Mouse (Mus musculus): ENCODE results near the gene Krt1. TPM values are rescaled to one million over a fixed set of nuclear protein-coding genes. Genes with fewer than 3 reads are reported as not detected.

Krt1 gene
- polyA plus RNA-seq, 1 experiment from 2014 or later = 1.5 TPM

GRCm38 (mm10) chr15:101843192-101843591 lies 7.4 kb downstream of the Krt1 start:
- Histone ChIP-seq H3K36me3 (ENCODE audit: control insufficient read depth, insufficient read depth, low read length) (no peaks in the 10 kb centered on the region), H3K4me3 (ENCODE audit: low read depth, low read length) (no peak overlapping the region), H3K9me3 (ENCODE audit: control insufficient read depth, low read length) (no peaks in the 10 kb centered on the region), H3K9ac (ENCODE audit: low read depth, low read length) (no peak overlapping the region), H3K4me2 (replicated peaks; ENCODE audit: low read depth, low read length) (no peak overlapping the region), H3K27ac (ENCODE audit: low read depth, low read length) (no peak overlapping the region), H3K27me3 (ENCODE audit: control insufficient read depth, insufficient read depth, low read length) (no peaks in the 10 kb centered on the region), H3K4me1 (replicated peaks; ENCODE audit: control insufficient read depth, insufficient read depth, low read length) (peaks cover 2% of the 10 kb centered on the region; the same call in 1 of the 2 replicates)
- 70% methylated on average over 9 of the region's 9 CpGs for WGBS
- no peak for ATAC-seq (ENCODE audit: low FRiP score)
- no peak for DNase-seq (ENCODE audit: low spot score)

GRCm38 (mm10) chr15:101834784-101835328 lies 15.7 kb downstream of the Krt1 start:
- Histone ChIP-seq H3K4me1 (replicated peaks; ENCODE audit: control insufficient read depth, insufficient read depth, low read length) (no peaks in the 10 kb centered on the region), H3K9ac (ENCODE audit: low read depth, low read length) (no peak overlapping the region), H3K27me3 (ENCODE audit: control insufficient read depth, insufficient read depth, low read length) (no peaks in the 10 kb centered on the region), H3K4me2 (replicated peaks; ENCODE audit: low read depth, low read length) (no peak overlapping the region), H3K36me3 (ENCODE audit: control insufficient read depth, insufficient read depth, low read length) (no peaks in the 10 kb centered on the region), H3K27ac (ENCODE audit: low read depth, low read length) (no peak overlapping the region), H3K4me3 (ENCODE audit: low read depth, low read length) (no peak overlapping the region), H3K9me3 (ENCODE audit: control insufficient read depth, low read length) (no peaks in the 10 kb centered on the region)
- 70% methylated on average over 5 of the region's 5 CpGs for WGBS
- ATAC-seq (ENCODE audit: low FRiP score) (no peak), DNase-seq (ENCODE audit: low spot score) (no peak)

DNA sequence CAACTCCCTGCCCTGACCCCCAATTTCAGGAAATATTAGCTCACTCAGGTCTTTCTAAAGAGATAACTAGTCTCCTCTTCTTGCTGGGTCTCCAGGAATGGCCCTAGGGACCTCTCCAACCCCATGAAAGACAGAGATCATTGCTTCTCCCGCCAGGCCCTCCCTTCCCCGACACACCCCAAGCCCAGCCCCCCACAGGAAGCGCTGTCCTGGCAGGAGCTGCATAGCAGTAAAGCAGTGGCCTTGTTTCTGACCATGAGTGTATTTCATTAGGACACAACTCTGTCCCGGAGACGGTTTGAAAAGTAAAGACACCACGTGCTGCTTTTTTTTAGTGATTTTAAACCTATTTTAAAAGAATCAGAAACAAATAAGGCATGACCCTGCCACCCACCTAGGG lies 17.5 kb downstream of the Krt1 start:
- no peak overlapping the region for H3K27ac ChIP-seq (ENCODE audit: low read depth, low read length)
- no peak overlapping the region for H3K4me3 ChIP-seq (ENCODE audit: low read depth, low read length)
- H3K9me3 ChIP-seq (ENCODE audit: control insufficient read depth, low read length) = no peaks in the 10 kb centered on the region
- H3K36me3 ChIP-seq (ENCODE audit: control insufficient read depth, insufficient read depth, low read length) = no peaks in the 10 kb centered on the region
- ATAC-seq (ENCODE audit: low FRiP score) (no peak), DNase-seq (ENCODE audit: low spot score) (no peak)
- H3K4me2 ChIP-seq (replicated peaks; ENCODE audit: low read depth, low read length) = no peak overlapping the region
- H3K27me3 ChIP-seq (ENCODE audit: control insufficient read depth, insufficient read depth, low read length) = no peaks in the 10 kb centered on the region
- 47% methylated on average over 6 of the region's 6 CpGs for WGBS
- H3K4me1 ChIP-seq (replicated peaks; ENCODE audit: control insufficient read depth, insufficient read depth, low read length) = no peaks in the 10 kb centered on the region
- H3K9ac ChIP-seq (ENCODE audit: low read depth, low read length) = no peak overlapping the region

GRCm38 (mm10) chr15:101829441-101829840 lies 21.2 kb downstream of the Krt1 start:
- WGBS = 85% methylated on average over 5 of the region's 5 CpGs
- Histone ChIP-seq H3K36me3 (ENCODE audit: control insufficient read depth, insufficient read depth, low read length) (no peaks in the 10 kb centered on the region), H3K4me3 (ENCODE audit: low read depth, low read length) (no peak overlapping the region), H3K4me1 (replicated peaks; ENCODE audit: control insufficient read depth, insufficient read depth, low read length) (no peaks in the 10 kb centered on the region), H3K9me3 (ENCODE audit: control insufficient read depth, low read length) (no peaks in the 10 kb centered on the region), H3K4me2 (replicated peaks; ENCODE audit: low read depth, low read length) (no peak overlapping the region), H3K27ac (ENCODE audit: low read depth, low read length) (no peak overlapping the region), H3K27me3 (ENCODE audit: control insufficient read depth, insufficient read depth, low read length) (no peaks in the 10 kb centered on the region), H3K9ac (ENCODE audit: low read depth, low read length) (no peak overlapping the region)
- DNase-seq (ENCODE audit: low spot score) = no peak
- ATAC-seq (ENCODE audit: low FRiP score) = no peak

DNA sequence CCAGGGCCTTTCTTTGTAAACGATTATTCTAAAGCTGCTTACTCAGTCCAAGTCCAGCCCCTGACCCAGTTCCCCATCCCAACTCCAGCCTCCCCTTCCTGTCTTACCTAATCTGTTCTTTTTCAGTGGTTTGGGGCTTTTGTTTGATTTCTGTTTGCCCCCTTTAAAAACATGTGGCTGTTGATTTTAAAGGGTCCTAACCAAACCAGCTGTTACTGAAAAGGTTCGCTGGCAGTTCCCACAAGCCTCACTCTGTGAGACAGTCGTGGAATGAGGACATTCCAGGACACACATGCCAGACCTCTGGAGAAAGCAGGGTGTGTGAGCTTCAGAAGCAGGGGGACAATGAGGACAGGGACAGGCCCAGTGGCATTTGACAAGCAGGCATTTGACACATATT lies 28.8 kb downstream of the Krt1 start:
- no peaks in the 10 kb centered on the region for H3K4me1 ChIP-seq (replicated peaks; ENCODE audit: control insufficient read depth, insufficient read depth, low read length)

GRCm38 (mm10) chr15:101817875-101818274 lies 32.7 kb downstream of the Krt1 start, which contains the start of gene Krt2:
TSS of gene Krt2 (minus strand) at chr15:101818169.
- H3K36me3 ChIP-seq (ENCODE audit: control insufficient read depth, insufficient read depth, low read length) = no peaks in the 10 kb centered on the region
- no peaks in the 10 kb centered on the region for H3K9me3 ChIP-seq (ENCODE audit: control insufficient read depth, low read length)
- no peak within 1 kb of the TSS for H3K27ac ChIP-seq (ENCODE audit: low read depth, low read length)
- H3K4me2 ChIP-seq (replicated peaks; ENCODE audit: low read depth, low read length) = no peak within 1 kb of the TSS
- H3K27me3 ChIP-seq (ENCODE audit: control insufficient read depth, insufficient read depth, low read length) = no peaks in the 10 kb centered on the region
- no peak within 1 kb of the TSS for H3K9ac ChIP-seq (ENCODE audit: low read depth, low read length)
- H3K4me3 ChIP-seq (ENCODE audit: low read depth, low read length) = no peak within 1 kb of the TSS
- WGBS = 88% methylated on average over 16 of the region's 16 CpGs
- DNase-seq (ENCODE audit: low spot score) (no peak), ATAC-seq (ENCODE audit: low FRiP score) (no peak)
- no peaks in the 10 kb centered on the region for H3K4me1 ChIP-seq (replicated peaks; ENCODE audit: control insufficient read depth, insufficient read depth, low read length)

More for the DNA sequence above, 28.8 kb downstream of the Krt1 start:
- Histone ChIP-seq H3K36me3 (ENCODE audit: control insufficient read depth, insufficient read depth, low read length) (no peaks in the 10 kb centered on the region), H3K4me3 (ENCODE audit: low read depth, low read length) (no peak overlapping the region), H3K4me2 (replicated peaks; ENCODE audit: low read depth, low read length) (no peak overlapping the region), H3K9me3 (ENCODE audit: control insufficient read depth, low read length) (no peaks in the 10 kb centered on the region), H3K9ac (ENCODE audit: low read depth, low read length) (no peak overlapping the region), H3K27ac (ENCODE audit: low read depth, low read length) (no peak overlapping the region), H3K27me3 (ENCODE audit: control insufficient read depth, insufficient read depth, low read length) (no peaks in the 10 kb centered on the region)
- no peak for DNase-seq (ENCODE audit: low spot score)
- WGBS = 38% methylated on average over 3 of the region's 3 CpGs
- no peak for ATAC-seq (ENCODE audit: low FRiP score)

GRCm38 (mm10) chr15:101803052-101803822 lies 47.4 kb downstream of the Krt1 start:
- no peak for DNase-seq (ENCODE audit: low spot score)
- Histone ChIP-seq H3K27ac (ENCODE audit: low read depth, low read length) (no peak overlapping the region), H3K4me3 (ENCODE audit: low read depth, low read length) (no peak overlapping the region), H3K4me2 (replicated peaks; ENCODE audit: low read depth, low read length) (no peak overlapping the region), H3K9me3 (ENCODE audit: control insufficient read depth, low read length) (no peaks in the 10 kb centered on the region), H3K9ac (ENCODE audit: low read depth, low read length) (no peak overlapping the region), H3K36me3 (ENCODE audit: control insufficient read depth, insufficient read depth, low read length) (no peaks in the 10 kb centered on the region), H3K27me3 (ENCODE audit: control insufficient read depth, insufficient read depth, low read length) (no peaks in the 10 kb centered on the region), H3K4me1 (replicated peaks; ENCODE audit: control insufficient read depth, insufficient read depth, low read length) (no peaks in the 10 kb centered on the region)
- ATAC-seq (ENCODE audit: low FRiP score) = peak; percentile 47; the same call in 1 of the 2 replicates
- WGBS = 78% methylated on average over 11 of the region's 11 CpGs

GRCm38 (mm10) chr15:101802296-101802835 lies 48.2 kb downstream of the Krt1 start, which contains the start of gene Krt73:
TSS of gene Krt73 (minus strand) at chr15:101802346.
- no peaks in the 10 kb centered on the region for H3K9me3 ChIP-seq (ENCODE audit: control insufficient read depth, low read length)
- 86% methylated on average over 6 of the region's 6 CpGs for WGBS
- H3K27ac ChIP-seq (ENCODE audit: low read depth, low read length) = no peak within 1 kb of the TSS
- DNase-seq (ENCODE audit: low spot score) (no peak), ATAC-seq (ENCODE audit: low FRiP score) (no peak)
- no peak within 1 kb of the TSS for H3K4me2 ChIP-seq (replicated peaks; ENCODE audit: low read depth, low read length)
- H3K36me3 ChIP-seq (ENCODE audit: control insufficient read depth, insufficient read depth, low read length) = no peaks in the 10 kb centered on the region
- H3K4me1 ChIP-seq (replicated peaks; ENCODE audit: control insufficient read depth, insufficient read depth, low read length) = no peaks in the 10 kb centered on the region
- H3K27me3 ChIP-seq (ENCODE audit: control insufficient read depth, insufficient read depth, low read length) = no peaks in the 10 kb centered on the region
- no peak within 1 kb of the TSS for H3K4me3 ChIP-seq (ENCODE audit: low read depth, low read length)
- no peak within 1 kb of the TSS for H3K9ac ChIP-seq (ENCODE audit: low read depth, low read length)

Data from hindbrain, embryonic 11.5 days (tissue).